Mouse (Mus musculus) olfactory bulb, adult 2 months (tissue): ENCODE results near the gene Ptprk.

ENCODE experiments used
- CTCF ChIP-seq: fragments of 200-500 bp; IDR thresholded peaks from 2 replicates; pipeline ENCODE4 v1.5.1; 2012; ENCODE audit warnings: low read depth, mild to moderate bottlenecking, low read length, moderate library complexity; ENCODE audit not compliant: insufficient read depth
- POLR2A ChIP-seq: fragments of 200-500 bp; IDR thresholded peaks from 2 replicates; pipeline ENCODE4 v1.6.1; 2012; ENCODE audit warnings: mild to moderate bottlenecking, low read depth, low read length, moderate library complexity; ENCODE audit not compliant: insufficient read depth

- TF ChIP-seq POLR2A (no peak), CTCF (no peak)
Observed at GRCm38 (mm10) chr10:28178876-28179275, 104.3 kb downstream of the Ptprk start.
